Mouse (Mus musculus): ENCODE data around the gene Trim9. TPM values are rescaled to one million over a fixed set of nuclear protein-coding genes. Genes with fewer than 3 reads are reported as not detected.

The Trim9 gene
- total and polyA plus RNA-seq, 3 experiments = not detected

DNA sequence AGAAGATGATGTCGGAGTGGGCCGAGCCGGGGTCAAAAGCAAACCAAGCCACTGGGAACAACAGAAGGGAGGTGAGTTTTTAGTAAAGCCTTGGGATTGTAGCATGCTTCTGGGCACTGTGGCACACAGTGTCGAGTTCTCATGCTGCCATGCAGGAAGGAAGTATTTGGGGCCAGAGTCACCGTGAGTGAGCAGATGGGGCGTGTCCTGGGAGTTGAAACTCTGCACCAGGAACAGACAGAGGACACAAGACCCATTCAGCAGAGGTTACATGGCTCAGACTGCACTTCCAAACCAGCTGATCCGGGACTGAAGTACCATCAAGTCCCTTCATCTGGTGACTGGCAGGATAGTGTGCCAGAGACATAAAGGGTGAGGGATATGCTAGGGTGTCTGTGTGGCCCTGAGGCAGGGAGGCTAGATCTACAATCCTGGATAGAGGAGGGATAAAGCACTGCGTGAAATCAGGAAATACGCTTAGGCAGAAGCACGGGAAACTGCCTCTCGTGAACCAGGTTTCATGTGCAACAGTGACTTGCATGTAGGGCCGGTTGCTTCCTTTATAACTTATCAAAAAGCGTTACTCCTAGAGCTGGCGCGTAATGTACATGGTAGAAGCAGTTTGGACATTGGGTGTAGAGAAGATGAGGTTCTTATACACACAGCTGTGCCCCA, 96.1 kb downstream of the Trim9 start:
- H3K4me3 ChIP-seq (ENCODE audit: control insufficient read depth in 1 of 2, insufficient read depth in 1 of 2, low read depth in 2 of 2, low read length in 2 of 2) = no peak overlapping the region

DNA sequence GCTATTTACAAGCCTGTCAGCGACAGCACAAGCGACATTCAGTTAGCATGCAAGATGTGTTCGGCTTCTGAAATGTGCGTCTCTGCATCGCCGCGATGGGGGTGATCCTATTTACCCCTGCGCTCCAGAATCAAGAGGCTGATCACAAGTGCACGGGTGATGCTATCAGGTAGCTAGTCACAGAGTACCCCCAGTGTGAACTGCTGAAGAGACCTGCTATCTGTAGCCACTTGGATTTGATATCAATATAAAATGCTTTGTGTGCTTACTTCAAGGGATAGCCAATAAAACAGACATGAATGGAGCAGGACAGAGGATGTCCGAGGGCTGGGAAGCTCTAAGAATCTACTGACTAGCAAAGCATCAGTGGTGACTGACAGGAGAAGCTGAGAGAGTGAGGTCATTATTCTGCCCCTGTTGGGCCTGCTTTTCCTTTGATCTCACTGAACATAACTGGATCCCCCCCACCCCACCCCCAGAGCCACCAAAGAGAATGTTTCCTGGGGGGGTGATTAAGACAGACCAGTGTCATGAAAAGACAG, 97.7 kb downstream of the Trim9 start:
- TF ChIP-seq MAFK (IDR thresholded peaks at IDR 0.05; ENCODE audit: borderline replicate concordance, low read depth, low read length) = no peak
- TF ChIP-seq EP300 (IDR thresholded peaks at IDR 0.05; ENCODE audit: low read depth in 1 of 2, low read length in 2 of 2) = no peak
- no peak for TF ChIP-seq CTCF (IDR thresholded peaks at IDR 0.05 in 2 of 3, conservative IDR thresholded peaks at IDR 0.05 in 1 of 3; ENCODE audit: control insufficient read depth in 1 of 3, insufficient read depth in 1 of 3, low read depth in 2 of 3, low read length in 3 of 3, poor library complexity in 1 of 3, severe bottlenecking in 1 of 3)
- no peak for DNase-seq (ENCODE audit: low read depth, low spot score)
- H3K9ac ChIP-seq (ENCODE audit: control insufficient read depth, low read depth, low read length, poor library complexity, severe bottlenecking) = no peak overlapping the region
- H3K4me1 ChIP-seq (ENCODE audit: control insufficient read depth in 1 of 2, insufficient read depth in 2 of 2, low read length in 2 of 2) = no peaks in the 10 kb centered on the region
- H3K27me3 ChIP-seq (ENCODE audit: control insufficient read depth in 1 of 2, insufficient read depth in 2 of 2, low read length in 2 of 2) = peaks cover 5 to 14% of the 10 kb centered on the region in 2 experiments
- H3K4me3 ChIP-seq (ENCODE audit: control insufficient read depth in 1 of 2, insufficient read depth in 1 of 2, low read depth in 2 of 2, low read length in 2 of 2) = no peak overlapping the region
- H3K27ac ChIP-seq (ENCODE audit: control insufficient read depth, low read depth, low read length) = no peak overlapping the region
- H3K36me3 ChIP-seq (ENCODE audit: control insufficient read depth in 1 of 2, insufficient read depth in 2 of 2, low read length in 2 of 2) = no peaks in the 10 kb centered on the region
- H3K79me2 ChIP-seq (ENCODE audit: control insufficient read depth, insufficient read depth, low read length, poor library complexity) = no peaks in the 10 kb centered on the region
- no peaks in the 10 kb centered on the region for H3K9me3 ChIP-seq (replicated peaks; ENCODE audit: insufficient read depth, low read length)

More for the DNA sequence above, 96.1 kb downstream of the Trim9 start:
- H3K27ac ChIP-seq (ENCODE audit: control insufficient read depth, low read depth, low read length) = no peak overlapping the region
- no peaks in the 10 kb centered on the region for H3K4me1 ChIP-seq (ENCODE audit: control insufficient read depth in 1 of 2, insufficient read depth in 2 of 2, low read length in 2 of 2)
- no peak overlapping the region for H3K9ac ChIP-seq (ENCODE audit: control insufficient read depth, low read depth, low read length, poor library complexity, severe bottlenecking)
- H3K36me3 ChIP-seq (ENCODE audit: control insufficient read depth in 1 of 2, insufficient read depth in 2 of 2, low read length in 2 of 2) = no peaks in the 10 kb centered on the region
- TF ChIP-seq E2F4 (IDR thresholded peaks at IDR 0.05; ENCODE audit: borderline replicate concordance, low read depth, low read length) (no peak), CTCF (IDR thresholded peaks at IDR 0.05 in 2 of 3, conservative IDR thresholded peaks at IDR 0.05 in 1 of 3; ENCODE audit: control insufficient read depth in 1 of 3, insufficient read depth in 1 of 3, low read depth in 2 of 3, low read length in 3 of 3, poor library complexity in 1 of 3, severe bottlenecking in 1 of 3) (no peak), GATA1 (IDR thresholded peaks at IDR 0.05; ENCODE audit: low read depth, low read length) (no peak), MEF2A (IDR thresholded peaks at IDR 0.05; ENCODE audit: extremely low read depth, insufficient replicate concordance, low read depth, low read length, poor library complexity, severe bottlenecking) (no peak), POLR2A (IDR thresholded peaks at IDR 0.05; ENCODE audit: control insufficient read depth in 1 of 2, insufficient read depth in 1 of 2, low read depth in 1 of 2, low read length in 2 of 2, poor library complexity in 1 of 2) (no peak), USF2 (IDR thresholded peaks at IDR 0.05; ENCODE audit: borderline replicate concordance in 1 of 2, insufficient read depth in 1 of 2, low read depth in 1 of 2, low read length in 2 of 2) (no peak), KAT2A (conservative IDR thresholded peaks at IDR 0.05; ENCODE audit: low read depth, low read length) (no peak), RAD21 (IDR thresholded peaks at IDR 0.05; ENCODE audit: low read depth, low read length) (no peak), SMC3 (IDR thresholded peaks at IDR 0.05; ENCODE audit: low read depth, low read length) (no peak)
- H3K79me2 ChIP-seq (ENCODE audit: control insufficient read depth, insufficient read depth, low read length, poor library complexity) = no peaks in the 10 kb centered on the region
- H3K9me3 ChIP-seq (replicated peaks; ENCODE audit: insufficient read depth, low read length) = no peaks in the 10 kb centered on the region
- peaks cover 9 to 11% of the 10 kb centered on the region in 2 experiments for H3K27me3 ChIP-seq (ENCODE audit: control insufficient read depth in 1 of 2, insufficient read depth in 2 of 2, low read length in 2 of 2)
- no peak for DNase-seq (ENCODE audit: low read depth, low spot score)
